Mouse (Mus musculus) R1 (cell line): Measurements from ENCODE around the gene Cdca8.
A peak's percentile ranks its signal among the peaks of the same experiment; 100 is the strongest.
"Not testable (repeated sequence)": the region's sequence is repeated elsewhere in the genome, so short reads cannot be mapped to it uniquely, and the experiment has no call there.

Experiments
- DNase-seq: peaks from one replicate; pipeline ENCODE4 v3.0.0-alpha.2; 2018; ENCODE audit warnings: low read depth, low spot score

Cdca8 gene

GRCm38 (mm10) chr4:124939211-124939610 is at the start of gene Cdca8:
Gene Cdca8 (minus strand): TSS chr4:124939311.
- DNase-seq = not testable (repeated sequence)

GRCm38 (mm10) chr4:124988382-124988781 is 49.3 kb upstream of the Cdca8 start:
- no peak for DNase-seq

- DNase-seq = no peak
These were observed 48.6 kb upstream of the Cdca8 start for GRCm38 (mm10) chr4:124987711-124988097.

- no peak for DNase-seq
These were observed 47.9 kb upstream of the Cdca8 start for GRCm38 (mm10) chr4:124986739-124987710.

- DNase-seq = peak; percentile 59
These were observed 46.8 kb upstream of the Cdca8 start, which contains the start of gene Rspo1 for GRCm38 (mm10) chr4:124985671-124986602. Gene Rspo1 (plus strand): TSS chr4:124986430.

- DNase-seq = no peak
These were observed 46.0 kb upstream of the Cdca8 start for GRCm38 (mm10) chr4:124984871-124985670.

- DNase-seq = peak; percentile 65
These were observed 44.9 kb upstream of the Cdca8 start for GRCm38 (mm10) chr4:124983893-124984526.

GRCm38 (mm10) chr4:124978201-124978600 is 39.1 kb upstream of the Cdca8 start:
- no peak for DNase-seq

- DNase-seq = peak; percentile 84
These were observed 34.2 kb upstream of the Cdca8 start for GRCm38 (mm10) chr4:124973296-124973695.

- DNase-seq = no peak
These were observed 33.2 kb upstream of the Cdca8 start for GRCm38 (mm10) chr4:124972316-124972715.

- DNase-seq = no peak
These were observed 32.0 kb upstream of the Cdca8 start for GRCm38 (mm10) chr4:124971094-124971493.

GRCm38 (mm10) chr4:124970677-124971076 is 31.6 kb upstream of the Cdca8 start:
- peak; percentile 20 for DNase-seq

GRCm38 (mm10) chr4:124970194-124970593 is 31.1 kb upstream of the Cdca8 start:
- no peak for DNase-seq

- DNase-seq = no peak
These were observed 30.2 kb upstream of the Cdca8 start for GRCm38 (mm10) chr4:124969219-124969848.

GRCm38 (mm10) chr4:124968711-124969110 is 29.6 kb upstream of the Cdca8 start:
- DNase-seq = no peak

GRCm38 (mm10) chr4:124964912-124965599 is 25.9 kb upstream of the Cdca8 start:
- DNase-seq = no peak

- DNase-seq = no peak
These were observed 23.5 kb upstream of the Cdca8 start for GRCm38 (mm10) chr4:124962576-124962975.

GRCm38 (mm10) chr4:124960940-124961339 is 21.8 kb upstream of the Cdca8 start:
- DNase-seq = no peak

GRCm38 (mm10) chr4:124959062-124959461 is 20.0 kb upstream of the Cdca8 start:
- no peak for DNase-seq

GRCm38 (mm10) chr4:124957284-124957683 is 18.2 kb upstream of the Cdca8 start:
- DNase-seq = no peak
